Mouse (Mus musculus) yolk sac, embryonic 10.5 days (tissue): Measurements from ENCODE around the gene Vmn1r152.
"Not testable (repeated sequence)": the region's sequence is repeated elsewhere in the genome, so short reads cannot be mapped to it uniquely, and the experiment has no call there.

Experiments
- DNase-seq: peaks from one replicate; pipeline ENCODE4 v3.0.0-alpha.2; 2017; ENCODE audit warnings: low spot score

The Vmn1r152 gene

DNA sequence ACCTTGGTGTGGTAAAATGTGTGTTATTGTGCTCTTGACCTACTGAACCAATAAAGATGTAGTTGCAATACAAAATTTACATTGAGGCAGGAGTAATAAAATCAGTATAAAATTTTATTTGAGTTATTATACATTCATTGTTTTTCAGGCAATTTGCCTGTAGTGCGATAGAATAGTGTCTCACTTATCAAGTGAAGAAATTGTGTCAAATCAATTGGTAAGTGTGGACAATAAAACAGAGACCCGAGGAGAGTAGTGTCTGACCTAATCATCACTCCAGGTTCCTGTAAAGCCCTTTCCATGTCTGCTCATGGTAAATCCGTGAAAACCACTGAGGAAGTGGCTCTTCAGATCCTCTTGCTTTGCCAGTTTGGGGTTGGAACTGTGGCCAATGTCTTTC is at the start of gene Vmn1r152:
Gene Vmn1r152 (plus strand): TSS at position 301 of the 400 bp plus-strand sequence.
- DNase-seq: not testable (repeated sequence)

- DNase-seq: not testable (repeated sequence)
These were observed 23.2 kb upstream of the Vmn1r152 start, which contains the start of gene Vmn1r151 for GRCm38 (mm10) chr7:22499578-22499977. Gene Vmn1r151 (minus strand): TSS chr7:22499678.

- DNase-seq: not testable (repeated sequence)
These were observed 12.0 kb downstream of the Vmn1r152 start, which contains the start of gene Gm8677 for GRCm38 (mm10) chr7:22534787-22535186. Gene Gm8677 (minus strand): TSS chr7:22534887.

DNA sequence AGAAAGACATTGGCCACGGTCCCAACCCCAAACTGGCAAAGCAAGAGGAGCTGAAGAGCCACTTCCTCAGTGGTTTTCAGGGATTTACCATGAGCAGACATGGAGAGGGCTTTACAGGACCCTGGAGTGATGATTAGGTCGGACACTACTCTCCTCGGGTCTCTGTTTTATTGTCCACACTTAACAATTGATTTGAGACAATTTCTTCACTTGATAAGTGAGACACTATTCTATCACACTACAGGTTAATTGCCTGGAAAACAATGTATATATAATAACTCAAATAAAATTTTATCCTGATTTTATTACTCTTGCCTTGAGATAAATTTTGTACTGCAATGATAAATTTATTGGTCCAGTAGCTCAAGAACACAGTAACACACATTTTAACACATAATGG is 42.5 kb downstream of the Vmn1r152 start, which contains the start of gene Gm4201:
Gene Gm4201 (minus strand): TSS at position 101 of the 400 bp plus-strand sequence.
- DNase-seq: not testable (repeated sequence)
